Mouse (Mus musculus) hindbrain, embryonic 12.5 days (tissue): Measurements from ENCODE around the gene Trmt61a. TPM values are rescaled to one million over a fixed set of nuclear protein-coding genes. Genes with fewer than 3 reads are reported as not detected.

Experiments used
- ATAC-seq: fragments of 200-750 bp; cut with Nextera tagmentation; 2 replicates; pipeline ENCODE4 v1.8.0; 2017; ENCODE audit warnings: moderate TSS enrichment; ENCODE audit not compliant: low FRiP score
- H3K27ac ChIP-seq: fragments of 300-500 bp; sonication (generic); 2 replicates; pipeline ENCODE4 v1.5.1; 2016; ENCODE audit warnings: mild to moderate bottlenecking
- H3K27me3 ChIP-seq: fragments of 300-500 bp; sonication (generic); 2 replicates; pipeline ENCODE4 v1.6.1; 2016; ENCODE audit warnings: mild to moderate bottlenecking
- H3K36me3 ChIP-seq: fragments of 300-500 bp; sonication (generic); 2 replicates; pipeline ENCODE4 v1.6.1; 2016; ENCODE audit warnings: mild to moderate bottlenecking
- H3K4me1 ChIP-seq: fragments of 300-500 bp; sonication (generic); 2 replicates; pipeline ENCODE4 v1.6.1; 2016
- H3K4me2 ChIP-seq: fragments of 300-500 bp; sonication (generic); replicated peaks from 2 replicates; pipeline ENCODE4 v1.6.1; 2016; ENCODE audit warnings: mild to moderate bottlenecking
- H3K4me3 ChIP-seq: fragments of 300-500 bp; sonication (generic); 2 replicates; pipeline ENCODE4 v1.5.1; 2016; ENCODE audit warnings: mild to moderate bottlenecking
- H3K9ac ChIP-seq: fragments of 300-500 bp; sonication (generic); 2 replicates; pipeline ENCODE4 v1.6.1; 2016; ENCODE audit warnings: mild to moderate bottlenecking, moderate library complexity
- H3K9me3 ChIP-seq: fragments of 300-500 bp; sonication (generic); replicated peaks from 2 replicates; pipeline ENCODE4 v1.6.1; 2016; ENCODE audit warnings: mild to moderate bottlenecking
- whole genome bisulfite sequencing: fragments of 180-500 bp; shearing (Covaris S2); methylation state at CpG from one replicate; pipeline ENCODE4 v1.1.7; 2016; 5-methylcytosine and 5-hydroxymethylcytosine counted together
- polyA plus RNA-seq: library from polyadenylated mRNA; unstranded; fragments of >200 nt; fragmentation: Nextera tagmentation; extraction: Ambion mirVana; gene quantifications from 2 replicates; pipeline ENCODE4 v1.2.1, GENCODE M21; 2016

Trmt61a gene
- polyA plus RNA-seq, 1 experiment from 2014 or later, result 10.7 TPM

DNA sequence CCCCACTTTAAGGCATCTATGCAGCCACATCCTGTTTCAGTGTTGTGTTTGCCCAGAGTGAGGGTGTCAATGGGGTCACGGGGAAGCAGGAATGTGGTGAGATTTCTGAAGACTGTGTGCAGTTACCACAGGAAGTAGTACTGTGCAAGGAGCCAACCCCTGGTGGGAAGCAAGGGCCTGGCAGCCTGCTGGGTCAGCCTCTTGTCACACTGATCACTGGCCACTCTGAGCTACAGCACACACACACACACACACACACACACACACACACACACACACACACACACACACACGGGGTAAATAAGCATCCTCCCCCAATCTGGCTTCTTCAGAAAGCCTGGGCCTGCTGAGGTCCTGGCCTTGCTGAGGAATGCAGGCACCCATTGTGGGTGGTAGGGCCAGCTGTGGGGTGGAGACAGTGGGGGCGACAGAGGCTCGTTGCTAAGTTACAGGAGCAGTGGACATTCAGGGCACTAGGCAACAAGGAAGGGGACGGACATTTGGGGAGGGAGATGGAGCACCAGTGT is 13.5 kb downstream of the Trmt61a start:
- Histone ChIP-seq H3K4me1 (peaks cover 77% of the 10 kb centered on the region), H3K9ac (0 out of 2 replicates have a peak overlapping the region, but pooled peaks have one; percentile 9), H3K27ac (peak overlapping the region; percentile 94), H3K27me3 (no peaks in the 10 kb centered on the region), H3K4me3 (no peak overlapping the region), H3K9me3 (no peaks in the 10 kb centered on the region), H3K4me2 (no peak overlapping the region), H3K36me3 (no peaks in the 10 kb centered on the region)
- no peak for ATAC-seq
- 3% methylated on average over 5 of the region's 5 CpGs for WGBS

- Histone ChIP-seq H3K9me3 (no peaks in the 10 kb centered on the region), H3K4me3 (no peak overlapping the region), H3K9ac (0 out of 2 replicates have a peak overlapping the region, but pooled peaks have one; percentile 8), H3K27ac (peak overlapping the region; percentile 94), H3K4me2 (0 out of 2 replicates have a peak overlapping the region, but pooled peaks have one; percentile 9), H3K36me3 (no peaks in the 10 kb centered on the region), H3K4me1 (peaks cover 68% of the 10 kb centered on the region), H3K27me3 (no peaks in the 10 kb centered on the region)
- WGBS, result 63% methylated on average over 5 of the region's 5 CpGs
- no peak for ATAC-seq
Observed at GRCm38 (mm10) chr12:111692899-111693298, 15.0 kb downstream of the Trmt61a start.

- peak; percentile 87 for ATAC-seq
- peaks cover 69% of the 10 kb centered on the region for H3K4me1 ChIP-seq
- no peaks in the 10 kb centered on the region for H3K36me3 ChIP-seq
- no peaks in the 10 kb centered on the region for H3K27me3 ChIP-seq
- 11% methylated on average over 18 of the region's 18 CpGs for WGBS
- H3K9ac ChIP-seq, result peak overlapping the region; percentile 47
- no peaks in the 10 kb centered on the region for H3K9me3 ChIP-seq
- peak overlapping the region; percentile 94 for H3K27ac ChIP-seq
- peak overlapping the region; percentile 32 for H3K4me2 ChIP-seq
- no peak overlapping the region for H3K4me3 ChIP-seq
Observed at GRCm38 (mm10) chr12:111693341-111694270, 15.7 kb downstream of the Trmt61a start.

- ATAC-seq, result peak; percentile 30
Observed at GRCm38 (mm10) chr12:111694271-111694781, 16.4 kb downstream of the Trmt61a start.

GRCm38 (mm10) chr12:111694880-111695804 is 17.2 kb downstream of the Trmt61a start:
- Histone ChIP-seq H3K36me3 (no peaks in the 10 kb centered on the region), H3K4me2 (peak overlapping the region; percentile 32; the same call in 1 of the 2 replicates), H3K9ac (peak overlapping the region; percentile 47), H3K27ac (peak overlapping the region; percentile 94), H3K27me3 (no peaks in the 10 kb centered on the region), H3K4me1 (peaks cover 68% of the 10 kb centered on the region), H3K4me3 (no peak overlapping the region), H3K9me3 (no peaks in the 10 kb centered on the region)
- WGBS, result 30% methylated on average over 13 of the region's 13 CpGs
- ATAC-seq, result peak; percentile 61

More at GRCm38 (mm10) chr12:111694271-111694781, 16.4 kb downstream of the Trmt61a start:
- under 1% methylated on average over 12 of the region's 12 CpGs for WGBS
- Histone ChIP-seq H3K4me1 (peaks cover 72% of the 10 kb centered on the region), H3K9me3 (no peaks in the 10 kb centered on the region), H3K9ac (peak overlapping the region; percentile 47; the same call in 1 of the 2 replicates), H3K27ac (peak overlapping the region; percentile 94), H3K36me3 (no peaks in the 10 kb centered on the region), H3K4me2 (peak overlapping the region; percentile 32), H3K27me3 (no peaks in the 10 kb centered on the region), H3K4me3 (no peak overlapping the region)

GRCm38 (mm10) chr12:111696239-111696638 is 18.3 kb downstream of the Trmt61a start:
- Histone ChIP-seq H3K36me3 (no peaks in the 10 kb centered on the region), H3K4me1 (peaks cover 58% of the 10 kb centered on the region), H3K4me2 (no peak overlapping the region), H3K9ac (no peak overlapping the region), H3K27ac (peak overlapping the region; percentile 94), H3K27me3 (no peaks in the 10 kb centered on the region), H3K4me3 (no peak overlapping the region), H3K9me3 (no peaks in the 10 kb centered on the region)
- WGBS, result 21% methylated on average over 6 of the region's 6 CpGs
- ATAC-seq, result no peak

DNA sequence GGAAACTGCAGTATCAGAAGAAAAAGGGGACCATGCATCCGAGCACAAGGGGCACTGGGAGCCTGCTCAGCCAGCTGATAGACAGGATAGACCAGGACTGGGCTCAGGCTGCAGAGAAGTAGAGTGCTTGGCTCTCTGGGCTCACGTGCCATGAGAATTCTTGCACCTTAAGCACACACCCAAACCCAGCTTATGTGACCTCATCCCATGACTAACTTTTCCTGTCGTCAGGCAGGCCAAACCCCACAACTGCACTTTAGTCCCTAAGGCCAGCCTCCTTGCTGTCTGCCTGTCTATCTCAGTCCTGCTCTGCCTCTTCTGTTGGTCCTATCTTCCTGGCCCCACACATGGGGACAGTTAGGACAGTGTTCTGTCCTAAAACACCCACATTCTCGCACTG is 19.8 kb downstream of the Trmt61a start:
- H3K4me1 ChIP-seq, result peaks cover 44% of the 10 kb centered on the region
- no peaks in the 10 kb centered on the region for H3K9me3 ChIP-seq
- no peak overlapping the region for H3K4me3 ChIP-seq
- no peaks in the 10 kb centered on the region for H3K27me3 ChIP-seq
- ATAC-seq, result no peak
- no peak overlapping the region for H3K27ac ChIP-seq
- H3K36me3 ChIP-seq, result no peaks in the 10 kb centered on the region
- no peak overlapping the region for H3K9ac ChIP-seq
- 73% methylated on average over 4 of the region's 4 CpGs for WGBS
- no peak overlapping the region for H3K4me2 ChIP-seq

- Histone ChIP-seq H3K27ac (no peak overlapping the region), H3K4me1 (peaks cover 36% of the 10 kb centered on the region), H3K9ac (no peak overlapping the region; the same call in 1 of the 2 replicates), H3K9me3 (no peaks in the 10 kb centered on the region), H3K36me3 (no peaks in the 10 kb centered on the region), H3K27me3 (no peaks in the 10 kb centered on the region), H3K4me3 (no peak overlapping the region), H3K4me2 (no peak overlapping the region)
- WGBS, result 68% methylated on average over 6 of the region's 6 CpGs
- no peak for ATAC-seq
Observed at GRCm38 (mm10) chr12:111698346-111698913, 20.5 kb downstream of the Trmt61a start.

- no peaks in the 10 kb centered on the region for H3K9me3 ChIP-seq
- H3K4me1 ChIP-seq, result peaks cover 25% of the 10 kb centered on the region
- no peak overlapping the region for H3K9ac ChIP-seq
- no peak overlapping the region for H3K4me2 ChIP-seq
- no peak for ATAC-seq
- no peaks in the 10 kb centered on the region for H3K36me3 ChIP-seq
- 90% methylated on average over 4 of the region's 4 CpGs for WGBS
- H3K27me3 ChIP-seq, result no peaks in the 10 kb centered on the region
- H3K27ac ChIP-seq, result no peak overlapping the region
- H3K4me3 ChIP-seq, result no peak overlapping the region
Observed at GRCm38 (mm10) chr12:111699542-111699941, 21.6 kb downstream of the Trmt61a start.

GRCm38 (mm10) chr12:111700920-111701458 is 23.1 kb downstream of the Trmt61a start:
- no peaks in the 10 kb centered on the region for H3K27me3 ChIP-seq
- no peaks in the 10 kb centered on the region for H3K36me3 ChIP-seq
- peaks cover 13% of the 10 kb centered on the region for H3K4me1 ChIP-seq
- no peak overlapping the region for H3K9ac ChIP-seq
- ATAC-seq, result no peak
- no peaks in the 10 kb centered on the region for H3K9me3 ChIP-seq
- H3K4me3 ChIP-seq, result no peak overlapping the region
- 72% methylated on average over 9 of the region's 9 CpGs for WGBS
- H3K4me2 ChIP-seq, result no peak overlapping the region
- no peak overlapping the region for H3K27ac ChIP-seq

DNA sequence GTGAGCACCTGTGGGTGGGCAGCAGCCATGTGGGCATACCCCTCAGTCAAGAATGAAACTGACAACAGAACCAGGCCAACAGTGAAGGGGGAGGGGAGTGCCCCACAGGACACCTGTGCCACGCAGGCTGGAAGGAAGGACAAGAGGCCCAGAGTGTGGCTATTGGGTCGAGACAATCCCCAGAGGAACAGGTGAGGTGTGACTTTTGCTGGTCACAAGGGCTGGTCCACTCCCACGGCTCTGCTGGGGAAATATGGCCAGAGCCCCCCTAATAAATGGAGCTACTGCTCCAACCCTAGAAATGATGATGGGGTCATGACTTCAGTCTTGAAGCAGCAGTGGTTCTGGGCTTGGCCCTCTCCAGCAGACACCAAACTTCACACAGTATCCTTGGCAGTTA is 25.4 kb downstream of the Trmt61a start:
- Histone ChIP-seq H3K4me2 (no peak overlapping the region), H3K4me1 (0 out of 2 replicates have a peak, but pooled peaks cover 8% of the 10 kb centered on the region), H3K4me3 (no peak overlapping the region), H3K27me3 (no peaks in the 10 kb centered on the region), H3K36me3 (peaks cover 12% of the 10 kb centered on the region), H3K9me3 (no peaks in the 10 kb centered on the region), H3K9ac (no peak overlapping the region), H3K27ac (no peak overlapping the region)
- WGBS, result 83% methylated on average over 3 of the region's 3 CpGs
- no peak for ATAC-seq
